Mouse (Mus musculus) erythroblast, embryonic 14.5 days (primary cell): ENCODE measurements around the gene Slc16a11.

ENCODE experiments used
- GATA1 ChIP-seq: IDR thresholded peaks from 2 replicates; pipeline ENCODE4 v1.6.1; 2012; ENCODE audit warnings: low read length, inconsistent platforms, mixed read lengths
- TAL1 ChIP-seq: IDR thresholded peaks from 3 replicates; pipeline ENCODE4 v1.6.1; 2012; ENCODE audit warnings: low read length, inconsistent platforms, mixed read lengths

- TF ChIP-seq GATA1 (no peak), TAL1 (no peak)
These were observed 5.8 kb upstream of the Slc16a11 start for GRCm38 (mm10) chr11:70206801-70207200.
